Mouse (Mus musculus): ENCODE measurements around the gene Lypd4. TPM values are rescaled to one million over a fixed set of nuclear protein-coding genes. Genes with fewer than 3 reads are reported as not detected.
"Not testable (repeated sequence)": the region's sequence is repeated elsewhere in the genome, so short reads cannot be mapped to it uniquely, and the experiment has no call there.

The Lypd4 gene
- polyA plus RNA-seq, 1 experiment from 2014 or later = not detected

DNA sequence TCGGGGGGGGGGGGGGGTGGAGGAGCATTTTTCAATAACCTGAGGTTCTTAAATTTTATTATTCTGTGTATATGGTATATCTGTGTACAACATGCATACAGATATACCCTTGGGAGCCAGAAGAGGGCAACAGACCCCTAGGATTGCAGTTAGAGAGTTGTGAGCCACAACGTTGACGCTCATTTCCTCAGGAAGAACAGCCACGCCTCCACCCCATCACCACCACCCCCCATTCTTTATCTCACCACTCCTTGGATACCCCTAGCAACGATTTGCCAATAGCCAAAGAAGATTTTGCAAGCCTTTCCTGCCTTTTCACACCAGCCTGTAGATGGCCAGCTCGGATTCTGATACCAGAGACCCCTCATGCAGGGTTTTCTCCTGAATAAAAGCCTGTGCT lies 24.0 kb downstream of the Lypd4 start:
- Histone ChIP-seq H3K27ac (ENCODE audit: low read depth, low read length) (0 out of 2 replicates have a peak overlapping the region, but pooled peaks have one; percentile 11), H3K4me2 (ENCODE audit: low read length) (no peak overlapping the region), H3K9ac (ENCODE audit: low read length) (no peak overlapping the region), H3K9me3 (replicated peaks; ENCODE audit: control insufficient read depth, low read length) (no peaks in the 10 kb centered on the region), H3K27me3 (replicated peaks; ENCODE audit: control insufficient read depth, insufficient read depth, low read length) (no peaks in the 10 kb centered on the region), H3K36me3 (ENCODE audit: control insufficient read depth, insufficient read depth, low read length) (no peaks in the 10 kb centered on the region), H3K4me1 (ENCODE audit: control insufficient read depth, insufficient read depth, low read length) (no peaks in the 10 kb centered on the region), H3K4me3 (ENCODE audit: low read depth, low read length) (no peak overlapping the region)
- ATAC-seq = peak; percentile 46; the same call in 1 of the 2 replicates
- 2% methylated on average over 6 of the region's 6 CpGs for WGBS
- peak; percentile 56 for DNase-seq (ENCODE audit: low spot score)

DNA sequence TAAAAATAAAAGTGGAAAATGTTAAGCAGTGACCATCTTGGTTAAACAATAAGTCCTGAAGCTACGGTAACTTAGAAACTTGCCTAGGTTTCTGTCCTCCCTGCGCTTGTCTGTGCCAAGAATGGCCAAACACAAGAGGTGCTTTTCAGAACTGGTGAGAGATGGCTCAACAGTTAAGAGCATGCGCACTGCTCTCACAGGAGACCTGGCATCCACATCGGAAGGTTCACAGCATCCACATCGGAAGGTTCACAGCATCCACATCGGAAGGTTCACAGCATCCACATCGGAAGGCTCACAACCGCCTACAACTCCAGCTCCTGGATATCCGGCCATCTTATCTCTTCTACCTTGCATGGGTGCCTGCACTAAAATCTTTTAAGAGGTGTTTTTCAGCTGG lies 24.6 kb downstream of the Lypd4 start:
- H3K9me3 ChIP-seq (replicated peaks; ENCODE audit: control insufficient read depth, low read length) = no peaks in the 10 kb centered on the region
- no peak for ATAC-seq
- no peak overlapping the region for H3K4me2 ChIP-seq (ENCODE audit: low read length)
- no peaks in the 10 kb centered on the region for H3K4me1 ChIP-seq (ENCODE audit: control insufficient read depth, insufficient read depth, low read length)
- no peak overlapping the region for H3K27ac ChIP-seq (ENCODE audit: low read depth, low read length)
- no peak overlapping the region for H3K4me3 ChIP-seq (ENCODE audit: low read depth, low read length)
- no peaks in the 10 kb centered on the region for H3K27me3 ChIP-seq (replicated peaks; ENCODE audit: control insufficient read depth, insufficient read depth, low read length)
- 85% methylated on average over 9 of the region's 9 CpGs for WGBS
- no peak overlapping the region for H3K9ac ChIP-seq (ENCODE audit: low read length)
- no peaks in the 10 kb centered on the region for H3K36me3 ChIP-seq (ENCODE audit: control insufficient read depth, insufficient read depth, low read length)
- no peak for DNase-seq (ENCODE audit: low spot score)

DNA sequence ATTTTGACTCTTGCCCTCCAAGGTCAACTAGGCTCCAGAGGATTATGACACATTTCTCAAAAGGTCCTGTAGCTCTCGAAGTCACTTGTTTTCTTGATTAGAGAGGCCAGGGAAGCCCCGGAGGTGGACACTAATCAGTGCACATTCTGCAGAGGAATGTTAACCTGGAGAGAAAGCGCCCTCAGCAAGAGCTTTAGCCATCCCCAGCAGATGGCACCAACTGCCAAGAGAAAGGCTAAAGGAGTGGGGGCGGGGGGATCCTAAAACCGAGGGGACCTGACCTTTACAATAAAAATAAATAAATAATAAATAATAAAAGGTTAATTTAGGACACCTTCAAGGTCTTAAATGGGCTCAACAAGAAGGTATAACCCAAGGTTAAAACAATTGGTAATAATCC lies 25.6 kb downstream of the Lypd4 start:
- Histone ChIP-seq H3K4me3 (ENCODE audit: low read depth, low read length) (no peak overlapping the region), H3K36me3 (ENCODE audit: control insufficient read depth, insufficient read depth, low read length) (no peaks in the 10 kb centered on the region), H3K27ac (ENCODE audit: low read depth, low read length) (no peak overlapping the region), H3K27me3 (replicated peaks; ENCODE audit: control insufficient read depth, insufficient read depth, low read length) (no peaks in the 10 kb centered on the region), H3K4me2 (ENCODE audit: low read length) (no peak overlapping the region), H3K9ac (ENCODE audit: low read length) (no peak overlapping the region), H3K9me3 (replicated peaks; ENCODE audit: control insufficient read depth, low read length) (no peaks in the 10 kb centered on the region), H3K4me1 (ENCODE audit: control insufficient read depth, insufficient read depth, low read length) (no peaks in the 10 kb centered on the region)
- 37% methylated on average over 5 of the region's 5 CpGs for WGBS
- DNase-seq (ENCODE audit: low spot score) (no peak), ATAC-seq (no peak)

DNA sequence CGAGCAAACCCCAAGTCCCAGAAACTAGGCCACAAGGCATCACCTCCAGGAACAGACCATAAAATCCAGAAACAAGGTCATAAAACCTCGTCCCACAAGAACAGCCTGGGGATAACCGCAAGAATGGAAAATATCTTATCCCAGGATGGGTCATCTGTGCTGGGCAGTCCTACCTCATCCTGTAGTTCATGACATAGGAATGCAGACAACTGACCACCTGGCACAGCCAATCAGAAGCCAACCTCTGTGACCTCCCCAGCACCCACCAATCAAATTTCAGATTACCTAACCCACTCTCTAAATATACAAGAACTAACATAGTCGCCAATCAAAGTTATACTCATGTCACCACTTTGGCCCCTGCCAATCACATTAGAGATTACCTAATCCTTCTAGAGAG lies 28.7 kb downstream of the Lypd4 start:
- DNase-seq (ENCODE audit: low spot score) (no peak), ATAC-seq (no peak)
- Histone ChIP-seq H3K4me2 (ENCODE audit: low read length) (no peak overlapping the region), H3K27ac (ENCODE audit: low read depth, low read length) (no peak overlapping the region), H3K9me3 (replicated peaks; ENCODE audit: control insufficient read depth, low read length) (no peaks in the 10 kb centered on the region), H3K27me3 (replicated peaks; ENCODE audit: control insufficient read depth, insufficient read depth, low read length) (no peaks in the 10 kb centered on the region), H3K9ac (ENCODE audit: low read length) (no peak overlapping the region), H3K36me3 (ENCODE audit: control insufficient read depth, insufficient read depth, low read length) (no peaks in the 10 kb centered on the region), H3K4me1 (ENCODE audit: control insufficient read depth, insufficient read depth, low read length) (no peaks in the 10 kb centered on the region), H3K4me3 (ENCODE audit: low read depth, low read length) (no peak overlapping the region)
- 63% methylated on average over 4 of the region's 4 CpGs for WGBS

DNA sequence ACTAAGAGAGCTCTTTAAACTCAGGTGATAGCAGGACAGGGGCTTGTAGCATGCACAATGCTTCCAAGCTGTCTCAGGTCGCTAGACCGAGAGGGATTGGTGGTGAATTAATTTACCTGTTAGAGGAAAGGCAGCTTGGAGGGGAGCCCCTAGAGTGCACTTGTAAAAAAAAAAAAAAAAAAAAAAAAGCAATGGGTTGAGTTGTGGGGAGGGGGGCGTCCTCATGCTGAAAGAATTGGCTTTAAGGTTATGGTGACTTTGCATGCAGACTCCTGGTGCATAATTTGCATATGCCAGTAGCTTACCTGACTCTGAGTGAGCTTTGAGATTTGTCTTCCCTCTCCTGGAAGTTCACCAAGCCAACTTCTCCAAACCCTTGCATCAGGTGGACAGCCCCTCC lies 29.4 kb downstream of the Lypd4 start:
- Histone ChIP-seq H3K27ac (ENCODE audit: low read depth, low read length) (no peak overlapping the region), H3K9me3 (replicated peaks; ENCODE audit: control insufficient read depth, low read length) (no peaks in the 10 kb centered on the region), H3K4me2 (ENCODE audit: low read length) (no peak overlapping the region), H3K9ac (ENCODE audit: low read length) (no peak overlapping the region), H3K36me3 (ENCODE audit: control insufficient read depth, insufficient read depth, low read length) (no peaks in the 10 kb centered on the region), H3K4me1 (ENCODE audit: control insufficient read depth, insufficient read depth, low read length) (no peaks in the 10 kb centered on the region), H3K4me3 (ENCODE audit: low read depth, low read length) (no peak overlapping the region), H3K27me3 (replicated peaks; ENCODE audit: control insufficient read depth, insufficient read depth, low read length) (no peaks in the 10 kb centered on the region)
- WGBS = 65% methylated on average over 3 of the region's 3 CpGs
- no peak for ATAC-seq
- no peak for DNase-seq (ENCODE audit: low spot score)

DNA sequence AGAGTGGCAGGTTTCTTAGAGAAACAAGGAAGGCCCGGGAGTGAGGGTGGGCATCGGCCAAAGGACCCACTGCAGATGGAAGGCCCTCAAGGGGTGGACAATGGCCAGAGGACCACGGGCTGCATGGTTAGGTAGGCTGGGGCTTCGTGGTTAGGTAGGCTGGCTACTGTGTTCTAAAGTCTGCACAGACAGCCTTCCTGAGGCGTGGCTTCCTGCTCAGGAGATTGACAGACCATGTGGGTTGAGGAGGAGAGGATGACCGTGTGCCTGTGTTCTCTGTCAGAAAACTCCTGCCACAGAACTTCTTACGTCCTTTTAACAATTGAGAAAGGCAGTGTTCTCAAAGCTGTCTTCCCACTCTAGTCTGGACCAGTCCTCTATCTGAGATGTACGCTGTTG lies 30.3 kb downstream of the Lypd4 start:
- H3K27me3 ChIP-seq (replicated peaks; ENCODE audit: control insufficient read depth, insufficient read depth, low read length) = no peaks in the 10 kb centered on the region
- DNase-seq (ENCODE audit: low spot score) = no peak
- H3K4me1 ChIP-seq (ENCODE audit: control insufficient read depth, insufficient read depth, low read length) = no peaks in the 10 kb centered on the region
- H3K27ac ChIP-seq (ENCODE audit: low read depth, low read length) = no peak overlapping the region
- no peak overlapping the region for H3K4me2 ChIP-seq (ENCODE audit: low read length)
- H3K4me3 ChIP-seq (ENCODE audit: low read depth, low read length) = no peak overlapping the region
- H3K9ac ChIP-seq (ENCODE audit: low read length) = no peak overlapping the region
- no peaks in the 10 kb centered on the region for H3K9me3 ChIP-seq (replicated peaks; ENCODE audit: control insufficient read depth, low read length)
- H3K36me3 ChIP-seq (ENCODE audit: control insufficient read depth, insufficient read depth, low read length) = no peaks in the 10 kb centered on the region
- ATAC-seq = no peak
- 86% methylated on average over 8 of the region's 8 CpGs for WGBS

DNA sequence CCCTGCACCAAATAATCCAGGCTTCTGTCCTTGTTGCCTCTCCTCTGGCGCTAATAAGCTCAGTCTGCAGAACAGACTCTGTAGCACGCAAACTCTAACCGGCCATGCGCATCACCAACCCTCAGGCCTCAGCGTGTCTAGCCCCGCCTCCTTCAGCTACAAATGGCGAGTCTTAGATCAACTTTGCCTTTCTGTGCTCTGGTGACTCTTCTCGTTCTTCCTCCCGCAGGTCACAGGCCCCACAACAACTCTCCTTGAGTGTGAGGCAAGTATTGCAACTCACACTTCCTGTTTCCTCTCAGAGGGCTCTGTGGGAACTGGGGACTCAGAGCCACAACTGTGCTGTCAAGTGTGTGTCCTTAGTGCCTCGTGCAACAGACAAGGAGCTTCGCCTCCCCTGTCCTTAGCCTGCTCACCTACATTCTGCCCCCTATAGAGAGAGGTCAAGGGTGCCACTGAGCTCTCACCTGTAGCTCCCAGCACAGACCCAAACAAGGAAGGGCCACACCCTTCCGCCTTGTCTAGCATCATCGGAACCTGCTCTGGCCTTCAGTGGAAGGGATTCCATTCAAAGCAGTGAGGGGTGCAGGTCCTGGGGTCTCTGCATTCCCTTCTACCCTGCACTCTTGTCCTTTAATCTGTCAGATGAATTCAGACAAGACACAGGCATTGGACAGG lies 30.9 kb downstream of the Lypd4 start:
- H3K4me3 ChIP-seq (ENCODE audit: low read depth, low read length); H3K27me3 ChIP-seq (replicated peaks; ENCODE audit: control insufficient read depth, insufficient read depth, low read length); H3K4me1 ChIP-seq (ENCODE audit: control insufficient read depth, insufficient read depth, low read length); H3K36me3 ChIP-seq (ENCODE audit: control insufficient read depth, insufficient read depth, low read length); H3K4me2 ChIP-seq (ENCODE audit: low read length); H3K9me3 ChIP-seq (replicated peaks; ENCODE audit: control insufficient read depth, low read length); DNase-seq (ENCODE audit: low spot score); ATAC-seq; H3K27ac ChIP-seq (ENCODE audit: low read depth, low read length); H3K9ac ChIP-seq (ENCODE audit: low read length): not testable (repeated sequence)
- WGBS = 77% methylated on average over 11 of the region's 13 CpGs

DNA sequence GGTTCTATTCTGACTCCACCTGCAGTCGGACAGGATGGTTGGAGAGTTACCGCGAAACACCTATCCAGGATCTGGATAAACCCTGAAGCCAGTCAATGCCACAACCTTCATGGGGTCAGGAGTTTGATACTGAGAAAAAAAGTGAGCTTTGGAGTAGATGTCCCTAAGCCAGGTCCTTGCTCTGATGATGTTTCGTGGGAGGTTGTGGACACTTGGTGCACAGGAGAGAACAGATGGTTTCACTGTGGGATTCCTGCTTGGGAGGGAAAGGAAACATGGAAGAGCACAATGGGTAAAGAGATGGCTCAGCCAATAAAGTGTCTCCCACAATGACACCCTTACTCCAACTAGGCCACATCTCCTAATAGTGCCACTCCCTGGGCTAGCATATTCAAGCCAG lies 42.6 kb downstream of the Lypd4 start:
- WGBS = 91% methylated on average over 4 of the region's 4 CpGs
- no peak for ATAC-seq

DNA sequence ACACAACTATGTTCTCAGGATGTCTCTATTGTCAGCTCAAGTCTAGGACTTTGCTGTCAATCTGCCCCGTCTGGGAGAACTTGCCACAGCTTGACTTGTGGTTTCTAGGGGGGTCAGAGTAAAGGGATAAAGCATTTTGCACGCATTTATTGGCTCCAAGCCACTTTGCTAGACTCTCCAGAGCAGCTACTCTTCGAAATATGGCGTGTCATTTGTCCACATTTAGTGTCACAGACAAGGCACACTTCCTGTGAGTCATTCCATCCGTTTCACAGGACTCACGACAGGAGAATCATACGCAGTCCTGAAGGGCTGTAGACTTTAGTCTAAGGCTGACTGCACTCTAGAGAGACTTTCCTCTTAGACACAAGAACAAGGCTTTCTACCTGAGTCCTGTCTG lies 45.3 kb downstream of the Lypd4 start:
- Histone ChIP-seq H3K4me3 (ENCODE audit: low read depth, low read length) (no peak overlapping the region), H3K4me1 (ENCODE audit: control insufficient read depth, insufficient read depth, low read length) (no peaks in the 10 kb centered on the region), H3K9me3 (replicated peaks; ENCODE audit: control insufficient read depth, low read length) (no peaks in the 10 kb centered on the region), H3K27ac (ENCODE audit: low read depth, low read length) (no peak overlapping the region), H3K36me3 (ENCODE audit: control insufficient read depth, insufficient read depth, low read length) (no peaks in the 10 kb centered on the region), H3K9ac (ENCODE audit: low read length) (no peak overlapping the region), H3K4me2 (ENCODE audit: low read length) (no peak overlapping the region), H3K27me3 (replicated peaks; ENCODE audit: control insufficient read depth, insufficient read depth, low read length) (no peaks in the 10 kb centered on the region)
- DNase-seq (ENCODE audit: low spot score) = no peak
- 80% methylated on average over 7 of the region's 7 CpGs for WGBS
- no peak for ATAC-seq

More for the DNA sequence above, 42.6 kb downstream of the Lypd4 start:
- Histone ChIP-seq H3K27ac (ENCODE audit: low read depth, low read length) (no peak overlapping the region), H3K9me3 (replicated peaks; ENCODE audit: control insufficient read depth, low read length) (no peaks in the 10 kb centered on the region), H3K36me3 (ENCODE audit: control insufficient read depth, insufficient read depth, low read length) (no peaks in the 10 kb centered on the region), H3K9ac (ENCODE audit: low read length) (no peak overlapping the region), H3K4me3 (ENCODE audit: low read depth, low read length) (no peak overlapping the region), H3K27me3 (replicated peaks; ENCODE audit: control insufficient read depth, insufficient read depth, low read length) (no peaks in the 10 kb centered on the region), H3K4me1 (ENCODE audit: control insufficient read depth, insufficient read depth, low read length) (no peaks in the 10 kb centered on the region), H3K4me2 (ENCODE audit: low read length) (no peak overlapping the region)
- no peak for DNase-seq (ENCODE audit: low spot score)

All from forebrain, embryonic 14.5 days (tissue).